Mouse (Mus musculus) limb, embryonic 11.5 days (tissue): Measurements from ENCODE around the gene Aknad1. TPM values are rescaled to one million over a fixed set of nuclear protein-coding genes. Genes with fewer than 3 reads are reported as not detected.

Source experiments
- ATAC-seq: fragments of 200-750 bp; cut with Nextera tagmentation; 2 replicates; pipeline ENCODE4 v1.8.0; 2017; ENCODE audit warnings: low read depth; ENCODE audit not compliant: insufficient number of reproducible peaks, low FRiP score, low TSS enrichment
- DNase-seq: peaks from one replicate; pipeline ENCODE4 v3.0.0-alpha.2; 2015; ENCODE audit warnings: low spot score
- H3K27ac ChIP-seq: fragments of 300-500 bp; sonication (generic); replicated peaks from 2 replicates; pipeline ENCODE4 v1.5.1; 2014; ENCODE audit warnings: low read depth, mild to moderate bottlenecking, low read length
- H3K27me3 ChIP-seq: fragments of 300-500 bp; sonication (generic); 2 replicates; pipeline ENCODE4 v1.6.1; 2014; ENCODE audit warnings: mild to moderate bottlenecking, low read length, mixed read lengths; ENCODE audit not compliant: control insufficient read depth, insufficient read depth
- H3K36me3 ChIP-seq: fragments of 300-500 bp; sonication (generic); 2 replicates; pipeline ENCODE4 v1.6.1; 2014; ENCODE audit warnings: mild to moderate bottlenecking, low read length, moderate library complexity, mixed read lengths; ENCODE audit not compliant: control insufficient read depth, insufficient read depth
- H3K4me1 ChIP-seq: fragments of 300-500 bp; sonication (generic); 2 replicates; pipeline ENCODE4 v1.6.1; 2014; ENCODE audit warnings: low read length, mixed read lengths; ENCODE audit not compliant: control insufficient read depth, insufficient read depth
- H3K4me2 ChIP-seq: fragments of 300-500 bp; sonication (generic); 2 replicates; pipeline ENCODE4 v1.6.1; 2014; ENCODE audit warnings: low read depth, mild to moderate bottlenecking, moderate library complexity; ENCODE audit not compliant: severe bottlenecking
- H3K4me3 ChIP-seq: fragments of 300-500 bp; sonication (generic); 2 replicates; pipeline ENCODE4 v1.5.1; 2014; ENCODE audit warnings: low read depth, low read length
- H3K9ac ChIP-seq: fragments of 300-500 bp; sonication (generic); 2 replicates; pipeline ENCODE4 v1.6.1; 2014; ENCODE audit warnings: mild to moderate bottlenecking, low read length
- H3K9me3 ChIP-seq: fragments of 300-500 bp; sonication (generic); 2 replicates; pipeline ENCODE4 v1.6.1; 2016; ENCODE audit warnings: low read length; ENCODE audit not compliant: control insufficient read depth
- WGBS: fragments of 180-500 bp; shearing (Covaris S2); extraction: QIAGEN DNeasy Blood & Tissue Kit; methylation state at CpG from one replicate; pipeline ENCODE4 v1.1.7; 2014; 5-methylcytosine and 5-hydroxymethylcytosine counted together
- polyA plus RNA-seq: library from polyadenylated mRNA; unstranded; fragments of >200 nt; fragmentation: Nextera tagmentation; extraction: Ambion mirVana; gene quantifications from 2 replicates; pipeline ENCODE4 v1.2.1, GENCODE M21; 2014

Gene Aknad1
- polyA plus RNA-seq, 1 experiment from 2014 or later, result 0.40 TPM

GRCm38 (mm10) chr3:108781884-108782270 is 42.4 kb downstream of the Aknad1 start:
- DNase-seq (no peak), ATAC-seq (no peak)
- Histone ChIP-seq H3K9me3 (no peaks in the 10 kb centered on the region; the same call in 1 of the 2 replicates), H3K4me1 (peaks cover 3% of the 10 kb centered on the region; the same call in 1 of the 2 replicates), H3K4me3 (no peak overlapping the region), H3K4me2 (no peak overlapping the region), H3K27ac (no peak overlapping the region), H3K9ac (no peak overlapping the region), H3K27me3 (no peaks in the 10 kb centered on the region), H3K36me3 (peaks cover 2% of the 10 kb centered on the region; the same call in 1 of the 2 replicates)
- WGBS, result 85% methylated on average over 5 of the region's 5 CpGs

DNA sequence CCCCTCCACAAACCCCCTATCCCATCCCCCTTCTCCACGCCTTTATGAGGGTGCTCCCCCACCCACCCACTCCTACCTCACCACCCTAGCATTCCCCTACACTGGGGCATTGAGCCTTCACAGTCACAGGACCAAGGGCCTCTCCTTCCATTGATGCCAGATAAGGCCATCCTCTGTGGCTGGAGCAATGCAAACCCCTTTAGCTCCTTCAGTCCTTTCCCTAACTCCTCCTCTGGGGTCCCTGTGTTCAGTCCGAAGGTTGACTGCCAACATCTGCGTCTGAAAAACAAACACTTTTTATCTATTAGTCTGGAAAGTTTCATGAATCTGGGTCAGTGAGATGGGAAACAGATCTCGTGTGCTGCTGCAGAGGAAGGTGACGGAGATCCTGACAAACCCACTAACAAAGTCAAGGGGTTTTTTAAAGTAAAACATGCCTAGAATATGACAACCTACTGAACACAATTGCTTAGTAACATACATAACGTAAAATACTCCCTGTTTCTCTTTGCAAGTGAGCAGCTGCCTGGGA is 43.0 kb downstream of the Aknad1 start:
- no peaks in the 10 kb centered on the region for H3K27me3 ChIP-seq

DNA sequence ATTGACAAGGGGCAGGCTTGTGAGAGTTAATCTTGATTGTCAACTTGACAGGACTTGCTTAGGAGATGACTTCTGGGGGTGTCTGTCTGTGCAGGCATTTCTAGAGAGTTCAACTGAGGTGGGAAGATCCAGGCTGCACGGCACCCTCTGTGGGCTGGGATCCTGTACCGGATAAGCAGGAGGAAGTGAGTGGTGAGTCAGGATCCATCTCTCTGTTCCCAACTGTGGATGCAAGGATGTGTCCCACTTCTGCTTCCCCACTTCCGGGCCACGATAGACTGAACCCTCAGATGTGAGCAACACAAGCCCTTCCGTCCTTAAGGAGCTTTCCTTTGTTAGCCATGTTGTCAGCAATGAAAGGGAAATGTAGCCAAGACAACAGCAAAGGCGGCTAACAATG is 47.1 kb downstream of the Aknad1 start:
- no peak overlapping the region for H3K4me2 ChIP-seq
- no peaks in the 10 kb centered on the region; the same call in 1 of the 2 replicates for H3K9me3 ChIP-seq
- ATAC-seq (no peak), DNase-seq (no peak)
- H3K27me3 ChIP-seq, result no peaks in the 10 kb centered on the region
- no peak overlapping the region for H3K27ac ChIP-seq
- no peak overlapping the region for H3K9ac ChIP-seq
- H3K4me3 ChIP-seq, result no peak overlapping the region
- H3K36me3 ChIP-seq, result peaks cover 2% of the 10 kb centered on the region; the same call in 1 of the 2 replicates
- peaks cover 31% of the 10 kb centered on the region for H3K4me1 ChIP-seq
- 88% methylated on average over 6 of the region's 6 CpGs for WGBS

More for the DNA sequence above, 43.0 kb downstream of the Aknad1 start:
- no peaks in the 10 kb centered on the region; the same call in 1 of the 2 replicates for H3K9me3 ChIP-seq
- peaks cover 3% of the 10 kb centered on the region; the same call in 1 of the 2 replicates for H3K4me1 ChIP-seq
- H3K27ac ChIP-seq, result no peak overlapping the region
- 55% methylated on average over 6 of the region's 6 CpGs for WGBS
- H3K36me3 ChIP-seq, result peaks cover 2% of the 10 kb centered on the region; the same call in 1 of the 2 replicates
- H3K4me3 ChIP-seq, result no peak overlapping the region
- DNase-seq (no peak), ATAC-seq (no peak)
- no peak overlapping the region for H3K9ac ChIP-seq
- H3K4me2 ChIP-seq, result no peak overlapping the region

- ATAC-seq, result no peak
- Histone ChIP-seq H3K9me3 (no peaks in the 10 kb centered on the region; the same call in 1 of the 2 replicates), H3K4me1 (peaks cover 34% of the 10 kb centered on the region), H3K9ac (no peak overlapping the region), H3K27me3 (no peaks in the 10 kb centered on the region), H3K36me3 (peaks cover 2% of the 10 kb centered on the region; the same call in 1 of the 2 replicates), H3K4me2 (no peak overlapping the region), H3K4me3 (no peak overlapping the region), H3K27ac (no peak overlapping the region; the same call in 1 of the 2 replicates)
- peak; percentile 63 for DNase-seq
- WGBS, result 18% methylated on average over 12 of the region's 12 CpGs
Measured at GRCm38 (mm10) chr3:108787754-108788454, 48.4 kb downstream of the Aknad1 start.

DNA sequence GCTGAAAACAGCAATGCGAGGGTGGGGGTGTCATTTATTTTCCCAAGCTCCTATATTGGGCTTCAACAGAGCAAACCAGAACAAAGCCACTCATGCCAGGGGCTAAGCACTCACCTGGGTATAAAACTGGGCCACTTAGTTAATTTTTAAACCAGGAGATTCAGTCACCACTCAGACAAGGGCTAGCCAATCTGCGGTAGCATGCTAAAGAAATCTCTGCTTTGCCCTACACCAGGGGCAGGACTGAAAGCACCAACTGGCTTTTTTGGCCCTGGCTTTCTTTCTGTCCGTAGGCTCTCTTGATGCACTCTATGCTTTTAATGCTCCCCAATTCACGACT is 49.0 kb downstream of the Aknad1 start:
- DNase-seq, result no peak
- no peak for ATAC-seq
- Histone ChIP-seq H3K4me2 (no peak overlapping the region), H3K27ac (no peak overlapping the region; the same call in 1 of the 2 replicates), H3K9ac (no peak overlapping the region), H3K4me1 (peaks cover 34% of the 10 kb centered on the region), H3K36me3 (peaks cover 2% of the 10 kb centered on the region; the same call in 1 of the 2 replicates), H3K4me3 (no peak overlapping the region), H3K9me3 (no peaks in the 10 kb centered on the region; the same call in 1 of the 2 replicates), H3K27me3 (no peaks in the 10 kb centered on the region)
- 85% methylated on average over 4 of the region's 4 CpGs for WGBS

GRCm38 (mm10) chr3:108789299-108789698 is 49.8 kb downstream of the Aknad1 start:
- H3K27ac ChIP-seq, result no peak overlapping the region
- WGBS, result 16% methylated on average over 5 of the region's 5 CpGs
- no peak overlapping the region for H3K9ac ChIP-seq
- no peaks in the 10 kb centered on the region for H3K27me3 ChIP-seq
- peak; percentile 40; the same call in 1 of the 2 replicates for ATAC-seq
- peaks cover 34% of the 10 kb centered on the region for H3K4me1 ChIP-seq
- H3K9me3 ChIP-seq, result no peaks in the 10 kb centered on the region; the same call in 1 of the 2 replicates
- H3K4me3 ChIP-seq, result no peak overlapping the region
- peaks cover 2% of the 10 kb centered on the region; the same call in 1 of the 2 replicates for H3K36me3 ChIP-seq
- peak; percentile 74 for DNase-seq
- no peak overlapping the region for H3K4me2 ChIP-seq

DNA sequence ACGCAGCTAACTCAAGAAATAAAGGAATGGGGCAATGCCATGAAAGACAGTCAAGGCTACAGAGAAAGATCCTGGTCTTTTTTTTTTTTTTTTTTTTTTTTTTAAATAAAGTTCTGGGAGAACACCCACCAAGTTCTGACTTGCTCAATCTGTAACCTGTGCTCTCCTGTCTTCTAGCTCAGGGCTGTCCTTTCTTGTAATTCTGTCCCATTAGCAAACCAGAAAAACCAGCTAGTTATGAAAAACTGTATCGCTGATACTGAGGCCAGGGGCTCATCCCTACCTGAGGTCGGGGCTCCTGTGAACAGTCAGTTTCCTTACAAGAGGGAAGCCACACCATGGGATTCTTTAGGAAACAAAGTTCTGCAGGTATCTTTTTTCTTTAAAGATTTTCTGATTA is 51.0 kb downstream of the Aknad1 start:
- WGBS, result 84% methylated on average over 3 of the region's 3 CpGs
- ATAC-seq, result no peak
- Histone ChIP-seq H3K9ac (no peak overlapping the region), H3K4me1 (peaks cover 34% of the 10 kb centered on the region), H3K36me3 (peaks cover 2% of the 10 kb centered on the region; the same call in 1 of the 2 replicates), H3K4me3 (no peak overlapping the region), H3K27me3 (no peaks in the 10 kb centered on the region), H3K27ac (no peak overlapping the region), H3K4me2 (no peak overlapping the region), H3K9me3 (no peaks in the 10 kb centered on the region)
- DNase-seq, result no peak

- Histone ChIP-seq H3K4me3 (no peak overlapping the region), H3K9ac (no peak overlapping the region), H3K27ac (peak overlapping the region; percentile 65), H3K4me1 (peaks cover 34% of the 10 kb centered on the region), H3K4me2 (no peak overlapping the region), H3K9me3 (no peaks in the 10 kb centered on the region), H3K36me3 (no peaks in the 10 kb centered on the region), H3K27me3 (no peaks in the 10 kb centered on the region)
- 23% methylated on average over 7 of the region's 7 CpGs for WGBS
- ATAC-seq (no peak), DNase-seq (no peak)
Measured at GRCm38 (mm10) chr3:108791054-108791706, 51.7 kb downstream of the Aknad1 start.
